Mouse (Mus musculus) forebrain, embryonic 14.5 days (tissue): ENCODE measurements around the gene Dpy19l3. TPM values are rescaled to one million over a fixed set of nuclear protein-coding genes. Genes with fewer than 3 reads are reported as not detected.

ENCODE experiments used
- ATAC-seq: fragments of 200-750 bp; cut with Nextera tagmentation; 2 replicates; pipeline ENCODE4 v1.8.0; 2017; ENCODE audit warnings: mild to moderate bottlenecking, moderate library complexity
- DNase-seq: peaks from one replicate; pipeline ENCODE4 v3.0.0-alpha.2; 2015; ENCODE audit warnings: low spot score
- H3K27ac ChIP-seq: fragments of 300-500 bp; sonication (generic); 2 replicates; pipeline ENCODE4 v1.5.1; 2014; ENCODE audit warnings: low read depth, mild to moderate bottlenecking, control low read depth, low read length, moderate library complexity
- H3K27me3 ChIP-seq: fragments of 300-500 bp; sonication (generic); replicated peaks from 2 replicates; pipeline ENCODE4 v1.6.1; 2014; ENCODE audit warnings: low read length, control low read depth, mixed read lengths; ENCODE audit not compliant: control insufficient read depth, insufficient read depth
- H3K36me3 ChIP-seq: fragments of 300-500 bp; sonication (generic); 2 replicates; pipeline ENCODE4 v1.6.1; 2014; ENCODE audit warnings: low read length, control low read depth; ENCODE audit not compliant: control insufficient read depth, insufficient read depth
- H3K4me1 ChIP-seq: fragments of 300-500 bp; sonication (generic); 2 replicates; pipeline ENCODE4 v1.6.1; 2014; ENCODE audit warnings: antibody characterized with exemption, low read length, control low read depth; ENCODE audit not compliant: control insufficient read depth, insufficient read depth
- H3K4me2 ChIP-seq: fragments of 300-500 bp; sonication (generic); 2 replicates; pipeline ENCODE4 v1.6.1; 2014; ENCODE audit warnings: mild to moderate bottlenecking, control low read depth, low read length
- H3K4me3 ChIP-seq: fragments of 300-500 bp; sonication (generic); 2 replicates; pipeline ENCODE4 v1.5.1; 2014; ENCODE audit warnings: low read depth, low read length, control low read depth
- H3K9ac ChIP-seq: fragments of 300-500 bp; sonication (generic); 2 replicates; pipeline ENCODE4 v1.6.1; 2014; ENCODE audit warnings: mild to moderate bottlenecking, low read length, control low read depth, moderate library complexity
- H3K9me3 ChIP-seq: fragments of 300-500 bp; sonication (generic); replicated peaks from 2 replicates; pipeline ENCODE4 v1.6.1; 2016; ENCODE audit warnings: low read length, control low read depth, mixed read lengths; ENCODE audit not compliant: control insufficient read depth
- WGBS: fragments of 180-500 bp; shearing (Covaris S2); extraction: QIAGEN DNeasy Blood & Tissue Kit; methylation state at CpG from one replicate; pipeline ENCODE4 v1.1.7; 2014; 5-methylcytosine and 5-hydroxymethylcytosine counted together
- polyA plus RNA-seq: library from polyadenylated mRNA; unstranded; fragments of >200 nt; fragmentation: Nextera tagmentation; extraction: Ambion mirVana; gene quantifications from 2 replicates; pipeline ENCODE4 v1.2.1, GENCODE M21; 2014

Gene Dpy19l3
- polyA plus RNA-seq, 1 experiment from 2014 or later = 59.7 TPM

DNA sequence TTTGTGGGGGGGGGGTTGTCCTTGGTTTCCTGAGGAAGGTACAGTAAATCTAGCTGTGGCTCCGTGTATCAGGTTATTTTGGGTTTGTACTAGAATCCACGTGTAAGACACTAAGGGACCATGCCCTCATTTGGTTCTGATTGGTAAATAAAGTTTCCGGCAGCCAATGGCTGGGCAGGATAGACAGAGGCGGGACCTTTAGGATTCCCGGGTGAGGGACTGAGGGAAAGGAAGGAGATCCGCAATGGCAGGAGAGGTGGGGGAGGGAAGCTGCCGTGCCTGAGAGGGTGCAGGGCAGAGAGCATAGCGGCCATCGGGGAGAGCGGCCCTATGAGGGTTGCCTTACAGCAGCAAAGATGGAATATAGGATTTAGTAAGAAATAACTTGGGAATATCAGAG is 67.0 kb downstream of the Dpy19l3 start:
- Histone ChIP-seq H3K9me3 (no peaks in the 10 kb centered on the region), H3K4me3 (no peak overlapping the region), H3K27ac (no peak overlapping the region), H3K9ac (peak overlapping the region; percentile 37; the same call in 1 of the 2 replicates), H3K36me3 (peaks cover 18% of the 10 kb centered on the region), H3K4me1 (peaks cover 46% of the 10 kb centered on the region), H3K27me3 (no peaks in the 10 kb centered on the region), H3K4me2 (no peak overlapping the region)
- ATAC-seq (no peak), DNase-seq (no peak)
- WGBS = 25% methylated on average over 10 of the region's 10 CpGs

GRCm38 (mm10) chr7:35686756-35687155 is 67.5 kb downstream of the Dpy19l3 start:
- peaks cover 18% of the 10 kb centered on the region for H3K36me3 ChIP-seq
- H3K9ac ChIP-seq = no peak overlapping the region
- peaks cover 42% of the 10 kb centered on the region for H3K4me1 ChIP-seq
- peak; percentile 71 for DNase-seq
- no peaks in the 10 kb centered on the region for H3K9me3 ChIP-seq
- no peak overlapping the region for H3K4me3 ChIP-seq
- no peaks in the 10 kb centered on the region for H3K27me3 ChIP-seq
- no peak for ATAC-seq
- WGBS = 34% methylated on average over 13 of the region's 13 CpGs
- no peak overlapping the region for H3K4me2 ChIP-seq
- no peak overlapping the region for H3K27ac ChIP-seq

DNA sequence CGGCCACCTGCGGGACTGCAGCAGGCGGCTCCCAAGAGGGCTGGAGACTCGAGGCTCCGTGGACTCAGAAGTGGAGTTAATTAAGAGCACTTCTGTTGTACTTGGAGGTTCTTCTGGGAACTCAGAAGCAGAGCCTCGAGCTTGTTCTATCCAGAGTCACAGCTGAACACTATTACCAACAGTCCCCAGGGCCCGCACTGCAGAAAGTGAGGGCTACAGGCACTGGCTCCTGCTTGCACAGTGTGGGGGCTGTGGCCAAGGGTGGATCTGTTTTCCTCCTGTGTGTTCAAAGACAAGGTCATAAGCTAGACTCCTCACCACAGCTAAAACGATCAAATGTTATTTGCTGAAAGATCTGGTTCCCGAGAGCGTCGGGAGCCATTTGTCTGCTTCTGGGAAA is 68.0 kb downstream of the Dpy19l3 start:
- peaks cover 39% of the 10 kb centered on the region for H3K4me1 ChIP-seq
- H3K27ac ChIP-seq = peak overlapping the region; percentile 5; the same call in 1 of the 2 replicates
- H3K9ac ChIP-seq = no peak overlapping the region
- WGBS = 64% methylated on average over 11 of the region's 11 CpGs
- no peaks in the 10 kb centered on the region for H3K27me3 ChIP-seq
- DNase-seq (no peak), ATAC-seq (no peak)
- no peak overlapping the region for H3K4me2 ChIP-seq
- H3K4me3 ChIP-seq = no peak overlapping the region
- H3K9me3 ChIP-seq = no peaks in the 10 kb centered on the region
- H3K36me3 ChIP-seq = peaks cover 13% of the 10 kb centered on the region

GRCm38 (mm10) chr7:35683409-35684122 is 70.7 kb downstream of the Dpy19l3 start:
- Histone ChIP-seq H3K9me3 (no peaks in the 10 kb centered on the region), H3K4me2 (peak overlapping the region; percentile 16; the same call in 1 of the 2 replicates), H3K27ac (peak overlapping the region; percentile 70), H3K4me1 (peaks cover 30% of the 10 kb centered on the region), H3K9ac (no peak overlapping the region; the same call in 1 of the 2 replicates), H3K4me3 (no peak overlapping the region), H3K27me3 (no peaks in the 10 kb centered on the region), H3K36me3 (no peaks in the 10 kb centered on the region)
- 29% methylated on average over 6 of the region's 6 CpGs for WGBS
- ATAC-seq = peak; percentile 88
- DNase-seq = peak; percentile 83

DNA sequence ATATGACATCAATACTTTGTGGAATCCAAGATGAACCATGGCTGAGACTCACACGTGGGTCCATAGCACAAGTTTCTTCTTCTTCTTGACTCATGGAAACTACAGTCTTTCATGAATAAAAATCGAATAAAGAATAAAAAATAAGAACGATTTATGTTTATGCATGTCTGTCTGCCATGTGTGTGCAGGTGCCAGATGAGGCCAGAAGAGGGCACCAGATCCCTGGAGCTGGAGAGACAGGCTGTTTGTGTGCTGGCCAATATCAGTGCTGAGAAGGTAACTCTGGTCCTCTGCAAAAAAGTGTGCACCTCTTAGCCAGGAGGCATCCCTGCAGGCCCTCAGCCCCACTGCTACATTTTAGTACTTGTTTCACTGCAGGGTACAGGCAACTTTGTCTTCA is 72.7 kb downstream of the Dpy19l3 start:
- H3K4me3 ChIP-seq = no peak overlapping the region
- WGBS = 84% methylated on average over 3 of the region's 3 CpGs
- ATAC-seq = no peak

DNA sequence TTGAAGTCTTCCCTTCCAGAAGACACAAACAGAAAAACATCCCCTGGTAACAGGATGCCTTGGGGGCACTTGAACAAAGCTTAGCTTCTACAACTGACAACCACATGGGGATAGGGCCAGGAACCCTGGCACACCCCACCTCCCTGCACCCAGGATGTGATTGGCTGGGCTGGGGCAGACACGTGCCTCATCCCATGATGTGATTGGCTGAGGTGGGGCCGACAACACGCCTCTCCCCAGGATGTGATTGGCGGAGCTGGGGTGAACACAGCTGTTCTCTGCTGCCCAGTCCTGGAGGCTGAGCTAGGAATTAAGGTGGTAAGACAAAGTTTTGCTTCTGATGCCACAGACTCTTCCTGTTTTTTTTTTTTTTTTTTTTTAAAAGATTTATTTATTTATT is 75.3 kb downstream of the Dpy19l3 start:
- Histone ChIP-seq H3K4me2 (no peak overlapping the region), H3K4me1 (peaks cover 7% of the 10 kb centered on the region; the same call in 1 of the 2 replicates), H3K36me3 (no peaks in the 10 kb centered on the region), H3K9me3 (no peaks in the 10 kb centered on the region), H3K4me3 (no peak overlapping the region), H3K9ac (no peak overlapping the region), H3K27me3 (no peaks in the 10 kb centered on the region), H3K27ac (no peak overlapping the region)
- ATAC-seq (no peak), DNase-seq (no peak)
- 87% methylated on average over 4 of the region's 4 CpGs for WGBS

More for the DNA sequence above, 72.7 kb downstream of the Dpy19l3 start:
- Histone ChIP-seq H3K27me3 (no peaks in the 10 kb centered on the region), H3K27ac (no peak overlapping the region), H3K4me1 (peaks cover 17% of the 10 kb centered on the region), H3K36me3 (no peaks in the 10 kb centered on the region), H3K4me2 (no peak overlapping the region), H3K9ac (no peak overlapping the region), H3K9me3 (no peaks in the 10 kb centered on the region)
- no peak for DNase-seq

DNA sequence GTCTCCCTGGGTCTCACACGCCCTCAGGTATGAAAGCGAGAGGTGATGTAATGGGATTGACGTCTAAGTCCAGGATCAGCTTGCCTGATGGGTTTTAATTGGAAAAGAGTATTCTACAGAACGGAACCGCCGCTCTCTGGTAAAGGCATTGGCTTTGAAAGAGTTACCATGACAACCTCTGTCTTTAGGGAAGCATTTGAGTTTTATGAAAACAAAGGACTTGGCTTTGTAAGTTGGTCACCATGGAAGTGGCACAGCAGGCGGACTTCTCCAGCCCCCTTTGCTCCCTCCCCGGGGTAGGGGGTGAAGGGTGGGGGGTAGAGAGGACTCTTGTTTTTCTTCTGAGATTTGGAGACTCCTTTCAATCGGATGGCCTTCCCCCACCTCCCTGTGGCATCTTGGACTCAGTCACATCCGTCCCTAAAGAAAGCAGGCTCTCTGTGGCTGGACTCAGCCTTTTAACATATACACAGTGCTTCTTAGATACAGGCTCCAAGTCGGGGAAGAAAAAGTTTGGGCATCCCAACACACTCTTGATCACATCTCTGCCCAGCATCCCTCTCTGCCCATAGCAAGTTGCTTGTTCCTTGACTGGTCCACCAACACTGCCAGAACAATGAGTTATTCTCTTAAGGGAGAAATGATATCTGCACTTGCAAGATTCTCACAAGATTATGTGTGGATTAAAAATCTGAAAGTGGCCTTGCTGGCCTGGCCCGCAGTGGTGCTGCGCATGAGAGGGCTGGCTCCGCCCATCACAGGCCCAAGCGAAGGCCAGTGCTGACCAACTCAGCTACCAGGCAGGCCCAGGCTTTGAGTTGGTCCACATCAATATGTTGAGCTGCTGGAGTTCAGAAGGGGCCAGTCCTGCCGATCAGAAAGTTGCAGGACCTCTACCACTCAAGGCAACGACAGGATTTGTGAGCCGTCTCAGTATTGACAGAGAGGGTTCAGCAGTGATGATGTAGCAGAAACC is 85.9 kb downstream of the Dpy19l3 start:
- H3K9ac ChIP-seq = no peak overlapping the region
- H3K9me3 ChIP-seq = no peaks in the 10 kb centered on the region
- 0 out of 2 replicates have a peak overlapping the region, but pooled peaks have one; percentile 6 for H3K4me2 ChIP-seq
- no peaks in the 10 kb centered on the region for H3K36me3 ChIP-seq
- ATAC-seq (peak; percentile 83), DNase-seq (peak; percentile 92)
- no peaks in the 10 kb centered on the region for H3K27me3 ChIP-seq
- H3K4me1 ChIP-seq = peaks cover 15% of the 10 kb centered on the region
- WGBS = 12% methylated on average over 18 of the region's 18 CpGs
- H3K4me3 ChIP-seq = no peak overlapping the region
- peak overlapping the region; percentile 76 for H3K27ac ChIP-seq

DNA sequence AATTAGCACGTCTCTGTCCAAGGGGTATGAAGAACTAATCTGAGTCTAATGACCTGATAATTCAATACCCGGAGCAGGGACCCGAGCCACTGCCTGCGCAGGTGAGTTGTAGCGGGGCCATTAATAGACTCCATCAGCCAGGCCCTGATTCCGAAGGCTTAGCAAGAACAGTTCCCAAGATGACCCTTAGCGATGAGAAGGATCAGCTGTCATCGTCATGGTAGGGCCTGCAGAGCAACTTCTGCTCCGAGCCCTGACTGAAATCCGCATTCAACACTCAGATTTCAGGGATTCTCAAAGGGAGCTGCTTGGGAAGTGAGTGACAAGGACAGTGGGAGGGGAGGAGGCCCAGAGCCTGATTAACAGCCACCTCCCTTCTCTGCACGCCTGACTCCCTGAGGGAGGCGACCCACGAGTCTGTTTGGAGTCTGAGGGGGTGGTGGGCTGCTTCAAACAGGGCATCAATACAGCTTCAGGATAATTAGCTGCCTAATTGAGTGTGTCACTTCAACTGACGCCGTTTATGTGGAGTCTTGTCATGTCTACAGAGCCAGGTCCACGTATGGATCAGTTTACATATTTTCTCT is 90.4 kb downstream of the Dpy19l3 start:
- H3K27me3 ChIP-seq = no peaks in the 10 kb centered on the region
- H3K9ac ChIP-seq = peak overlapping the region; percentile 25; the same call in 1 of the 2 replicates
- no peak for ATAC-seq
- no peaks in the 10 kb centered on the region for H3K36me3 ChIP-seq
- H3K4me3 ChIP-seq = no peak overlapping the region
- no peak overlapping the region for H3K4me2 ChIP-seq
- no peak overlapping the region for H3K27ac ChIP-seq
- peaks cover 14% of the 10 kb centered on the region for H3K4me1 ChIP-seq
- H3K9me3 ChIP-seq = 0 out of 2 replicates have a peak, but pooled peaks cover 2% of the 10 kb centered on the region
- peak; percentile 43 for DNase-seq
- 25% methylated on average over 16 of the region's 16 CpGs for WGBS
